Comparison of ENCODE assay signal across 19 mouse cellular contexts in the genomic region with DNA sequence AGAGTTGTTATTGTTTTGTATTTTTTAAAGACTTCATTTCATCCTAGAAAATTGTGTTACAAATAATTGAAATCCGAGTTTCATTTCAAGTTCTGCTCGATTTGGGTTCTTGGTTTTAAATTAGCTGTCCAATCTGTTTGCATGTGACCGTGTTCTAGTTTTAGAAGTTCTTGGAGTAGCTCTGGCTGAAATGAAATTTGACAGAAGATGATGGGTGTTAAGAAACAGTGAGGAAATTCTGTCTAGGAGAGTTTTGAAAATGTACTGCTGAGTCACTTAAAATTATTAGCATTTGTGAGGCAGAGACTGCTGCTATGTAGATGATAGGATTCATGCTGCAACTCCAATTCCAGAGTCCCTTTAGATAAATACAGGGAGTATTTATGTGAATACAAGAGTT. TPM values are rescaled to one million over a fixed set of nuclear protein-coding genes. Genes with fewer than 3 reads are reported as not detected.
"Had no signal": no experiment of that assay in that cellular context is flagged by ENCODE, and none has a peak within 500 bp of the region (broad histone marks: within the 10 kb centered on the region; RNA-seq: fewer than 3 reads in every experiment).

No protein-coding gene starts in this region.

- H3K4me3 ChIP-seq: liver, embryonic 15.5 days; lung, embryonic 15.5 days; megakaryocyte, embryonic 14.5 days; midbrain, embryonic 13.5 days; midbrain, embryonic 15.5 days; myocyte; neural tube, embryonic 13.5 days; neural tube, embryonic 15.5 days had no signal

- H3K27ac ChIP-seq: liver, embryonic 15.5 days; lung, embryonic 15.5 days; macrophage; midbrain, embryonic 13.5 days; midbrain, embryonic 15.5 days; neural tube, embryonic 13.5 days; neural tube, embryonic 15.5 days had no signal

- H3K4me1 ChIP-seq: liver, embryonic 15.5 days; lung, embryonic 15.5 days; megakaryocyte, embryonic 14.5 days; midbrain, embryonic 13.5 days; midbrain, embryonic 15.5 days; neural tube, embryonic 13.5 days; neural tube, embryonic 15.5 days had no signal

- H3K36me3 ChIP-seq: liver, embryonic 15.5 days had no signal

- H3K27me3 ChIP-seq: liver, embryonic 15.5 days; lung, embryonic 15.5 days; megakaryocyte, embryonic 14.5 days; midbrain, embryonic 13.5 days; midbrain, embryonic 15.5 days; neural tube, embryonic 13.5 days; neural tube, embryonic 15.5 days had no signal

- DNase-seq: liver, postnatal 0 days; lung, adult 2 months; lung, postnatal 14 days; lung, postnatal 36 days; retina, postnatal 1 day; right cerebral cortex, postnatal 14 days; spleen, adult 18-20 months; thymus, adult 2 months; thymus, postnatal 25 days; thymus, postnatal 4 days had no signal

RNA-seq across cellular contexts. Expression of a gene that starts 46.5 kb away (rescaled TPM):
- polyA plus RNA-seq: liver, embryonic 15.5 days; macrophage had no signal
